Mouse (Mus musculus) testis, adult 2 months (tissue): Measurements from ENCODE around the gene Grid1.

Experiments used
- CTCF ChIP-seq: fragments of 200-500 bp; IDR thresholded peaks from 2 replicates; pipeline ENCODE4 v1.5.1; 2012; ENCODE audit warnings: low read depth, mild to moderate bottlenecking, inconsistent platforms, low read length, moderate library complexity; ENCODE audit not compliant: control insufficient read depth, insufficient read depth, insufficient replicate concordance
- POLR2A ChIP-seq: fragments of 200-500 bp; IDR thresholded peaks from 2 replicates; pipeline ENCODE4 v1.6.1; 2012; ENCODE audit warnings: low read depth, mild to moderate bottlenecking, inconsistent platforms, low read length, moderate library complexity; ENCODE audit not compliant: control insufficient read depth

DNA sequence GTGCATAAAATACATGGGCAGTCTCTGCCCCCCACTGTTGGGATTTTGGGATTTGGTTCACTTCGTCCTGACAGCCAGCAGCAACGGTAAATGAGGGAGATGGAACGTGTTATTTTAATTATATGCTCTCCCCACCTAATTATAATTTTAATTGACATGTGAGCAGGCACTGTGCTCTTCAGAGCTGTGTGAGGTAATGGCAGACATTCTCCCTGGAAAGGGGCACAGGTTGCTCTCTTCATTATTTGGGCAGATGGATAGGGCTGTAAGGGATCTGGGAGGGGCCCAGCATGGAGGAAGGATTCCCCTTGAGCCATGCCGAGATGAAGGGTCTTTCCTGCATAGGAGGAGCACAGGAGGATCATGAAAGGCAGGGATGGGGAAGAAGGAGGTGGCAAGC, 26.9 kb downstream of the Grid1 start:
- TF ChIP-seq CTCF, result no peak
- TF ChIP-seq POLR2A, result no peak
